Mouse (Mus musculus) thymus, adult 2 months (tissue): ENCODE measurements around the gene Tekt2.

Source experiments
- CTCF ChIP-seq: fragments of 200-500 bp; IDR thresholded peaks from 2 replicates; pipeline ENCODE4 v1.5.1; 2012; ENCODE audit warnings: mild to moderate bottlenecking, control low read depth, low read length, moderate library complexity, borderline replicate concordance; ENCODE audit not compliant: control insufficient read depth, poor library complexity, insufficient read depth; ENCODE audit errors: extremely low read depth
- POLR2A ChIP-seq: fragments of 200-500 bp; IDR thresholded peaks from 2 replicates; pipeline ENCODE4 v1.6.1; 2012; ENCODE audit warnings: mild to moderate bottlenecking, low read length, control low read depth, moderate library complexity; ENCODE audit not compliant: control insufficient read depth, poor library complexity, insufficient read depth; ENCODE audit errors: extremely low read depth

DNA sequence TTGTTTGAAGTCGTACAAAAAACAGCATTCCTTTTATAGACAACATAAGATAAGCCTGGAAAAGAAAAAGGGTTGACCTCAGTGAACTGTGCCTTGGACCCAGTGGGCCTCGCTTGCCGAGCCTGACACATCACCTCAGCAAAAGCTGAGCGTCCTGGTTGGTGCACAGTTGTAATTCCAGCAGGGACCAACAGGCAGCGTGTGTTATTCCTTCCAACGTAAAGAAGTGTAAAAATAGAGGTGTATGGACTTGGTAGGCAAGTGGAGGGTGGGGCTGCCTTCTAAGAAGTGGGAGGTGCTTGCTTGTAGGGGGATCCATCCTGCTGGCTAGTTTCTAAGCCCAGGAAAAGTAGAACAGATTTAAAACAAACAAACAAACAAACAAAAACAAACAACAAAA is 548 bp upstream of the Tekt2 start:
- no peak for TF ChIP-seq CTCF
- no peak for TF ChIP-seq POLR2A
